Mouse (Mus musculus) cerebellum, postnatal 10 days (tissue): ENCODE measurements at regions not wholly inside any gene's neighbourhood (a gene's known extent, or its start where the extent isn't known, plus 50 kb on each side); places are given as distances from the start of the nearest gene placed in this dataset.

Source experiments
- DNase-seq, 2 experiments: peaks; one replicate each; pipeline ENCODE4 v3.0.0; 2021; ENCODE audit warnings: mixed read lengths in 2 of 2

GRCm38 (mm10) chr3:102574320-102574719, 104.6 kb downstream of the Ngf start:
- no peak for DNase-seq

- no peak for DNase-seq
Measured at GRCm38 (mm10) chr3:102576896-102577295, 107.2 kb downstream of the Ngf start.

GRCm38 (mm10) chr3:102581830-102582229, 112.1 kb downstream of the Ngf start:
- no peak for DNase-seq

GRCm38 (mm10) chr3:102585136-102585535, 115.4 kb downstream of the Ngf start:
- DNase-seq: no peak

- no peak for DNase-seq
Measured at GRCm38 (mm10) chr3:102586221-102586620, 116.5 kb downstream of the Ngf start.

GRCm38 (mm10) chr3:102592041-102592440, 122.3 kb downstream of the Ngf start:
- DNase-seq: peak; percentile 82 to 86

- no peak for DNase-seq
Measured at GRCm38 (mm10) chr3:102596944-102597551, 127.3 kb downstream of the Ngf start.

GRCm38 (mm10) chr3:102599061-102599460, 129.3 kb downstream of the Ngf start:
- DNase-seq: no peak

- no peak for DNase-seq
Measured at GRCm38 (mm10) chr3:102602766-102603165, 131.6 kb upstream of the Tspan2 start.

GRCm38 (mm10) chr3:102605284-102605683, 129.0 kb upstream of the Tspan2 start:
- no peak for DNase-seq

- DNase-seq: no peak
Measured at GRCm38 (mm10) chr3:102610970-102611369, 123.4 kb upstream of the Tspan2 start.

- peak; percentile 55 to 70 for DNase-seq
Measured at GRCm38 (mm10) chr3:102611398-102612366, 122.6 kb upstream of the Tspan2 start.

GRCm38 (mm10) chr3:102619666-102620377, 114.5 kb upstream of the Tspan2 start:
- no peak for DNase-seq

GRCm38 (mm10) chr3:102636076-102636475, 98.3 kb upstream of the Tspan2 start:
- DNase-seq: no peak

GRCm38 (mm10) chr3:102636674-102637073, 97.7 kb upstream of the Tspan2 start:
- no peak for DNase-seq

- DNase-seq: peak; percentile 52 to 56
Measured at GRCm38 (mm10) chr3:102644276-102644940, 89.9 kb upstream of the Tspan2 start.

GRCm38 (mm10) chr3:102648450-102648849, 85.9 kb upstream of the Tspan2 start:
- no peak for DNase-seq

GRCm38 (mm10) chr3:102654962-102655361, 79.4 kb upstream of the Tspan2 start:
- no peak for DNase-seq

GRCm38 (mm10) chr3:102657116-102657515, 77.2 kb upstream of the Tspan2 start:
- DNase-seq: no peak

- DNase-seq: peak; percentile 56 to 70
Measured at GRCm38 (mm10) chr3:102657531-102658060, 76.7 kb upstream of the Tspan2 start.

GRCm38 (mm10) chr3:102659352-102659751, 75.0 kb upstream of the Tspan2 start:
- no peak for DNase-seq

- DNase-seq: no peak
Measured at GRCm38 (mm10) chr3:102661296-102661695, 73.0 kb upstream of the Tspan2 start.
